Mouse (Mus musculus) embryonic fibroblast, embryonic 13.5 days (primary cell): ENCODE measurements around the gene Timm8a2.

ENCODE experiments used
- CTCF ChIP-seq: IDR thresholded peaks from 2 replicates; pipeline ENCODE4 v1.5.1; 2011; ENCODE audit warnings: mild to moderate bottlenecking, control low read depth, low read length, moderate library complexity, borderline replicate concordance; ENCODE audit not compliant: insufficient read depth
- POLR2A ChIP-seq: IDR thresholded peaks from 2 replicates; pipeline ENCODE4 v1.6.1; 2011; ENCODE audit warnings: low read depth, mild to moderate bottlenecking, control low read depth, low read length, moderate library complexity

DNA sequence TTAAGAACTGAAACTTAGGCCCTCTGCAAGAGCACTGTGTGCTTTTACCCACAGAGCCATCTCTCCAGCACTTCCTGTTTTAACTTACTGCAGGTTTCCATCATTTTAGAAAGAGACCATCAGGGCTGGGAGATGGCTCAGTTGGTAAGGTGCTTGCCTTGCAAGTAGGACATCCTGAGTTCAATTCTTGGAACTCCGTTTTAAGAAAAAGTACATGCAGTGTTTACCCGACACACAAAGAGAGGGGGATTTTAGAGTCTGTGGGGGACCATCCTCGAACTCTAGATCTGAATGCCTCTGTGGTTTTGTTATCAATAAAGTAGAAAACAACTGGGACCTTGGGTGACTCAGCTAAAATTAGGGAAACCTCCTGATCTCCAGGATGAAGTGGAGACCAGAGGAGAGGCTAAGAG lies 6.9 kb downstream of the Timm8a2 start:
- TF ChIP-seq CTCF (no peak), POLR2A (no peak)
